Mouse (Mus musculus) kidney, embryonic 15.5 days (tissue): ENCODE measurements around the gene Mrpl1. TPM values are rescaled to one million over a fixed set of nuclear protein-coding genes. Genes with fewer than 3 reads are reported as not detected.

Experiments
- ATAC-seq: fragments of 200-750 bp; cut with Nextera tagmentation; replicated peaks from 2 replicates; pipeline ENCODE4 v1.8.0; 2017; ENCODE audit warnings: moderate TSS enrichment; ENCODE audit not compliant: low FRiP score
- H3K27ac ChIP-seq: fragments of 300-500 bp; sonication (generic); 2 replicates; pipeline ENCODE4 v1.5.1; 2015; ENCODE audit warnings: mild to moderate bottlenecking, inconsistent platforms
- H3K27me3 ChIP-seq: fragments of 300-500 bp; sonication (generic); 2 replicates; pipeline ENCODE4 v1.6.1; 2015; ENCODE audit warnings: inconsistent platforms
- H3K36me3 ChIP-seq: fragments of 300-500 bp; sonication (generic); 2 replicates; pipeline ENCODE4 v1.6.1; 2015; ENCODE audit warnings: inconsistent platforms
- H3K4me1 ChIP-seq: fragments of 300-500 bp; sonication (generic); 2 replicates; pipeline ENCODE4 v1.6.1; 2015; ENCODE audit warnings: inconsistent platforms
- H3K4me2 ChIP-seq: fragments of 300-500 bp; sonication (generic); 2 replicates; pipeline ENCODE4 v1.6.1; 2015; ENCODE audit warnings: moderate library complexity, mild to moderate bottlenecking, inconsistent platforms
- H3K4me3 ChIP-seq: fragments of 300-500 bp; sonication (generic); replicated peaks from 2 replicates; pipeline ENCODE4 v1.5.1; 2015; ENCODE audit warnings: mild to moderate bottlenecking, inconsistent platforms
- H3K9ac ChIP-seq: fragments of 300-500 bp; sonication (generic); 2 replicates; pipeline ENCODE4 v1.6.1; 2015; ENCODE audit warnings: mild to moderate bottlenecking, inconsistent platforms
- H3K9me3 ChIP-seq: fragments of 300-500 bp; sonication (generic); replicated peaks from 2 replicates; pipeline ENCODE4 v1.6.1; 2016; ENCODE audit warnings: inconsistent platforms
- WGBS: fragments of 180-500 bp; shearing (Covaris S2); methylation state at CpG from one replicate; pipeline ENCODE4 v1.1.7; 2015; ENCODE audit warnings: mixed read lengths; 5-methylcytosine and 5-hydroxymethylcytosine counted together
- polyA plus RNA-seq: library from polyadenylated mRNA; unstranded; fragments of >200 nt; fragmentation: Nextera tagmentation; extraction: Ambion mirVana; gene quantifications from 2 replicates; pipeline ENCODE4 v1.2.1, GENCODE M21; 2015

Gene Mrpl1
- polyA plus RNA-seq, 1 experiment from 2014 or later, result 24.0 TPM

GRCm38 (mm10) chr5:96176879-96177358 is 32.4 kb upstream of the Mrpl1 start:
- Histone ChIP-seq H3K36me3 (no peaks in the 10 kb centered on the region), H3K9ac (no peak overlapping the region), H3K4me3 (0 out of 2 replicates have a peak overlapping the region, but pooled peaks have one; percentile 1), H3K27me3 (no peaks in the 10 kb centered on the region), H3K27ac (no peak overlapping the region), H3K9me3 (no peaks in the 10 kb centered on the region), H3K4me2 (peak overlapping the region; percentile 27; the same call in 1 of the 2 replicates), H3K4me1 (peaks cover 12% of the 10 kb centered on the region)
- ATAC-seq, result no peak
- 50% methylated on average over 11 of the region's 11 CpGs for WGBS

DNA sequence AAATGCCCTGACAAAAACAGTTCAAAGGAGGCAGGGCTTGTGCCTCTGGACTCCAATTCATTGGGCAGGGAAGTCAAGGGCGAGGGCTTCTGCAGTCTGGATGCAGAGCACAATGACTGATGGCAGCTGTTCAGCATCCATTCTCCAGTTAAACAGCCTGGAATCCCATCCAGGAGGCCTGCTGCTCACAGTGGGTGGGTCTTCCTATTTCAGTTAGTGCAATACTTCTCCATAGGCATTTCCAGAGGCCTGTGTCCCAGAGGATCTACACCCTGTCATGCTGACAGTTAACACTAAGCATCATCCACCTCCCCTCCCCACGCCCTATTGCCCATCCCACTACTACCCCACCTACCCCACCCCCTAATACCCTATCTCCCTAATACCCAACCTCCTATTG is 26.1 kb upstream of the Mrpl1 start:
- Histone ChIP-seq H3K4me2 (no peak overlapping the region), H3K27ac (no peak overlapping the region), H3K4me3 (no peak overlapping the region), H3K36me3 (no peaks in the 10 kb centered on the region), H3K9me3 (no peaks in the 10 kb centered on the region), H3K27me3 (no peaks in the 10 kb centered on the region), H3K4me1 (no peaks in the 10 kb centered on the region), H3K9ac (no peak overlapping the region)
- 78% methylated on average over 2 of the region's 2 CpGs for WGBS
- no peak for ATAC-seq

DNA sequence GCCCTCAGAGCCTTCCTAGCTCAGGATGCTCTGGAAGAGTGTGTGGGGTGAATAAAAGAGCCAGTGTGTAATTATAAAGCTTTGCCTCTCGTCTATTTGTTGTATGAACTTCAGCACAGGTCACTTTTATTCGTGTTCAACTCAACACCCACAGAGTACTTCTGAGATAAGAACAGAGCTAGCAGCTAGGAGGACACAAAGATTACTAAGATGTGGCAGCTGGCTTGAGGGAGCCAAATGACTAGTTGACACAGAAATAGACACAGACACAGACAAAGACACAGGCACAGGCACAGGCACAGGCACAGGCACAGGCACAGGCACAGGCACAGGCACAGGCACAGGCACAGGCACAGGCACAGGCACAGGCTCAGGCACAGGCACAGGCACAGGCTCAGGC is 25.3 kb upstream of the Mrpl1 start:
- ATAC-seq, result no peak
- Histone ChIP-seq H3K4me2 (no peak overlapping the region), H3K4me3 (no peak overlapping the region), H3K27me3 (no peaks in the 10 kb centered on the region), H3K27ac (no peak overlapping the region), H3K4me1 (no peaks in the 10 kb centered on the region), H3K9ac (no peak overlapping the region), H3K36me3 (no peaks in the 10 kb centered on the region), H3K9me3 (no peaks in the 10 kb centered on the region)
- 76% methylated on average over 2 of the region's 2 CpGs for WGBS

DNA sequence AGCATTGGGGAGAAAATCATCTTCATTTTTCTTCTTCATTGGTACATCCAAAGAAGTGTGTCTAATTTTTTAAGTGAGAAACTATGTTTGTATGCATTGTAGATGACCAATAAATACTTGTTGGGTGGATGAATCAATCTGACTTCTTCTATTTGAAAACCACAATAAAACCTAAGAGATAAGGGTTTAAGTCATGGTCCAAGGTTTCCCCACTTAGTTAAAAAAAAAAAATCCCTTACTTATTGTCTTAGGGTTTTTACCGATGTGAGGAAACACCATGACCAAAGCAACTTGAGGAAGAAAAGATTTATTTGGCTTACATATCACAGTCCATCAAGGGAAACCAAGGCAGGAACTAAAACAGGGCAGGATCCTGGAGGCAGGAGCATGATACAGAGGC is 19.5 kb upstream of the Mrpl1 start:
- Histone ChIP-seq H3K9me3 (no peaks in the 10 kb centered on the region), H3K4me3 (no peak overlapping the region), H3K27ac (no peak overlapping the region), H3K4me1 (no peaks in the 10 kb centered on the region), H3K36me3 (no peaks in the 10 kb centered on the region), H3K27me3 (no peaks in the 10 kb centered on the region), H3K4me2 (no peak overlapping the region), H3K9ac (no peak overlapping the region)
- WGBS, result 91% methylated on average over 1 of the region's 1 CpGs
- no peak for ATAC-seq

GRCm38 (mm10) chr5:96191251-96191650 is 18.0 kb upstream of the Mrpl1 start:
- 60% methylated on average over 4 of the region's 4 CpGs for WGBS
- Histone ChIP-seq H3K27me3 (no peaks in the 10 kb centered on the region), H3K36me3 (no peaks in the 10 kb centered on the region), H3K4me2 (no peak overlapping the region), H3K4me1 (no peaks in the 10 kb centered on the region), H3K4me3 (no peak overlapping the region), H3K9ac (no peak overlapping the region), H3K9me3 (no peaks in the 10 kb centered on the region), H3K27ac (no peak overlapping the region)
- no peak for ATAC-seq

- no peak overlapping the region for H3K4me2 ChIP-seq
- no peak overlapping the region for H3K4me3 ChIP-seq
- H3K9me3 ChIP-seq, result no peaks in the 10 kb centered on the region
- no peak overlapping the region for H3K9ac ChIP-seq
- 55% methylated on average over 2 of the region's 2 CpGs for WGBS
- H3K4me1 ChIP-seq, result 0 out of 2 replicates have a peak, but pooled peaks cover 2% of the 10 kb centered on the region
- no peak overlapping the region for H3K27ac ChIP-seq
- no peak for ATAC-seq
- H3K36me3 ChIP-seq, result no peaks in the 10 kb centered on the region
- no peaks in the 10 kb centered on the region for H3K27me3 ChIP-seq
Observed at GRCm38 (mm10) chr5:96196547-96197052, 12.7 kb upstream of the Mrpl1 start.

- Histone ChIP-seq H3K4me2 (no peak overlapping the region), H3K36me3 (no peaks in the 10 kb centered on the region), H3K4me3 (no peak overlapping the region), H3K27me3 (no peaks in the 10 kb centered on the region), H3K9ac (no peak overlapping the region), H3K27ac (no peak overlapping the region), H3K4me1 (0 out of 2 replicates have a peak, but pooled peaks cover 2% of the 10 kb centered on the region), H3K9me3 (no peaks in the 10 kb centered on the region)
- 53% methylated on average over 6 of the region's 6 CpGs for WGBS
- peak; percentile 46; the same call in 1 of the 2 replicates for ATAC-seq
Observed at GRCm38 (mm10) chr5:96198271-96198670, 11.0 kb upstream of the Mrpl1 start.

DNA sequence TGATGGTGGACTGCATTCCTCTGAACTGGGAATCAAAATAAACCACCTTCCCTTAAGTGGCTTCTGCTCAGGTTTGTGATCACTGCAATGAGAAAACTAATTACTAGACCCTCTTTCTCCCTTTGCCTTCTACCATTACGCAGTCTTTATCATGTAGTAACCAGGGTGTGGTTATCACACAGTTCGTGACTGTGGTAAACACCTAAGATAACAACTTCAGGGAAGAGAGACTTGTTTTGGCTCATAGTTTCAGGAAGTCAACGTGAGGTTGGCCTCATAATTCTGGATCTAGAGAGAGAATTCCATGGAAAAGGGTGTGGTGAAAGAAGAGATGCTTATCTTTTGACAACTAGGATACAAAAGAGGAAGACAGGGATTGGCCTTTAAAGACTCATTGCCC is 9.0 kb upstream of the Mrpl1 start:
- no peak for ATAC-seq
- no peaks in the 10 kb centered on the region for H3K9me3 ChIP-seq
- no peak overlapping the region for H3K9ac ChIP-seq
- 82% methylated on average over 3 of the region's 3 CpGs for WGBS
- H3K4me2 ChIP-seq, result no peak overlapping the region
- no peak overlapping the region for H3K4me3 ChIP-seq
- 0 out of 2 replicates have a peak, but pooled peaks cover 11% of the 10 kb centered on the region for H3K4me1 ChIP-seq
- H3K27me3 ChIP-seq, result no peaks in the 10 kb centered on the region
- H3K27ac ChIP-seq, result no peak overlapping the region
- H3K36me3 ChIP-seq, result no peaks in the 10 kb centered on the region

- no peaks in the 10 kb centered on the region for H3K9me3 ChIP-seq
- H3K27me3 ChIP-seq, result no peaks in the 10 kb centered on the region
- ATAC-seq, result no peak
- no peak overlapping the region for H3K9ac ChIP-seq
- no peak overlapping the region for H3K27ac ChIP-seq
- WGBS, result 60% methylated on average over 10 of the region's 10 CpGs
- no peak overlapping the region for H3K4me2 ChIP-seq
- no peak overlapping the region for H3K4me3 ChIP-seq
- H3K4me1 ChIP-seq, result peaks cover 17% of the 10 kb centered on the region; the same call in 1 of the 2 replicates
- H3K36me3 ChIP-seq, result no peaks in the 10 kb centered on the region
Observed at GRCm38 (mm10) chr5:96201462-96202154, 7.7 kb upstream of the Mrpl1 start.

- Histone ChIP-seq H3K4me2 (no peak overlapping the region), H3K9ac (no peak overlapping the region), H3K27ac (peak overlapping the region; percentile 77), H3K4me3 (no peak overlapping the region), H3K36me3 (no peaks in the 10 kb centered on the region), H3K9me3 (no peaks in the 10 kb centered on the region), H3K27me3 (no peaks in the 10 kb centered on the region), H3K4me1 (peaks cover 38% of the 10 kb centered on the region)
- no peak for ATAC-seq
- 45% methylated on average over 2 of the region's 2 CpGs for WGBS
Observed at GRCm38 (mm10) chr5:96206897-96207296, 2.4 kb upstream of the Mrpl1 start.

DNA sequence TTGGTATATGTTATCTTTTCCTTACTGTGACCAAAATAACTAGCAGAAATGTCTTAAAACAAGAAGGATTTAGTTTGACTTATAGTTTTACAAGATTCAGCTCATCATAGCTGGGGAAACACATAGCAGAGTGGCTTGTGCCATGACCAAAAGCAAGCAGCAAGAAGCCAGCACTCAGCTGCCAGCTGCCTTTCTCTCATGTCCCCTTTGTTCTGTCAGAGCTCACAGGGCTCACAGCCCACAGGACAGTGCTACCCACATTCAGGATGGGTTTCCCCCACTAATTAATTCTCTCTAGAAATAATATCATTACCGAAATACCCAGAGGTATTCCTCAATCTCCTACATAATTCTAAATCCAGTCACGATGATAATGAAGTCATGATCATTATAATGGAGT is 1.8 kb upstream of the Mrpl1 start:
- Histone ChIP-seq H3K9ac (no peak overlapping the region), H3K27ac (peak overlapping the region; percentile 77; the same call in 1 of the 2 replicates), H3K4me2 (no peak overlapping the region), H3K36me3 (no peaks in the 10 kb centered on the region), H3K4me1 (peaks cover 38% of the 10 kb centered on the region), H3K9me3 (no peaks in the 10 kb centered on the region), H3K4me3 (no peak overlapping the region), H3K27me3 (no peaks in the 10 kb centered on the region)
- 81% methylated on average over 2 of the region's 2 CpGs for WGBS
- ATAC-seq, result no peak

- Histone ChIP-seq H3K9me3 (no peaks in the 10 kb centered on the region), H3K9ac (no peak overlapping the region), H3K4me2 (peak overlapping the region; percentile 74; the same call in 1 of the 2 replicates), H3K4me3 (no peak overlapping the region), H3K36me3 (peaks cover 4% of the 10 kb centered on the region; the same call in 1 of the 2 replicates), H3K27ac (no peak overlapping the region), H3K27me3 (no peaks in the 10 kb centered on the region), H3K4me1 (peaks cover 38% of the 10 kb centered on the region)
- 57% methylated on average over 4 of the region's 4 CpGs for WGBS
- ATAC-seq, result no peak
Observed at GRCm38 (mm10) chr5:96208543-96208942, 750 bp upstream of the Mrpl1 start.
